Mouse (Mus musculus): ENCODE data around the gene Trpm8. TPM values are rescaled to one million over a fixed set of nuclear protein-coding genes. Genes with fewer than 3 reads are reported as not detected.

The Trpm8 gene
- polyA plus RNA-seq, 1 experiment from 2014 or later, result not detected

- H3K4me3 ChIP-seq (ENCODE audit: low read depth, low read length), result no peak overlapping the region
Measured at GRCm38 (mm10) chr1:88422045-88422444, 144.6 kb downstream of the Trpm8 start.

GRCm38 (mm10) chr1:88422846-88423395 lies 145.5 kb downstream of the Trpm8 start:
- Histone ChIP-seq H3K4me1 (replicated peaks; ENCODE audit: control insufficient read depth, insufficient read depth, low read length) (no peaks in the 10 kb centered on the region), H3K4me2 (ENCODE audit: low read depth, low read length, severe bottlenecking) (no peak overlapping the region), H3K4me3 (ENCODE audit: low read depth, low read length) (no peak overlapping the region), H3K36me3 (ENCODE audit: control insufficient read depth, insufficient read depth, low read length) (no peaks in the 10 kb centered on the region), H3K9me3 (ENCODE audit: control insufficient read depth, low read length) (no peaks in the 10 kb centered on the region), H3K27me3 (ENCODE audit: control insufficient read depth, insufficient read depth, low read length) (no peaks in the 10 kb centered on the region), H3K27ac (ENCODE audit: low read depth, low read length) (no peak overlapping the region), H3K9ac (ENCODE audit: low read length) (no peak overlapping the region)
- WGBS, result 80% methylated on average over 7 of the region's 7 CpGs
- ATAC-seq (replicated peaks; ENCODE audit: low FRiP score) (no peak), DNase-seq (ENCODE audit: low spot score) (no peak)

More at GRCm38 (mm10) chr1:88422045-88422444, 144.6 kb downstream of the Trpm8 start:
- DNase-seq (ENCODE audit: low spot score), result no peak
- no peak overlapping the region for H3K9ac ChIP-seq (ENCODE audit: low read length)
- H3K27me3 ChIP-seq (ENCODE audit: control insufficient read depth, insufficient read depth, low read length), result no peaks in the 10 kb centered on the region
- ATAC-seq (replicated peaks; ENCODE audit: low FRiP score), result no peak
- 89% methylated on average over 10 of the region's 10 CpGs for WGBS
- H3K4me2 ChIP-seq (ENCODE audit: low read depth, low read length, severe bottlenecking), result no peak overlapping the region
- no peaks in the 10 kb centered on the region for H3K4me1 ChIP-seq (replicated peaks; ENCODE audit: control insufficient read depth, insufficient read depth, low read length)
- H3K27ac ChIP-seq (ENCODE audit: low read depth, low read length), result no peak overlapping the region
- H3K36me3 ChIP-seq (ENCODE audit: control insufficient read depth, insufficient read depth, low read length), result no peaks in the 10 kb centered on the region
- H3K9me3 ChIP-seq (ENCODE audit: control insufficient read depth, low read length), result no peaks in the 10 kb centered on the region

DNA sequence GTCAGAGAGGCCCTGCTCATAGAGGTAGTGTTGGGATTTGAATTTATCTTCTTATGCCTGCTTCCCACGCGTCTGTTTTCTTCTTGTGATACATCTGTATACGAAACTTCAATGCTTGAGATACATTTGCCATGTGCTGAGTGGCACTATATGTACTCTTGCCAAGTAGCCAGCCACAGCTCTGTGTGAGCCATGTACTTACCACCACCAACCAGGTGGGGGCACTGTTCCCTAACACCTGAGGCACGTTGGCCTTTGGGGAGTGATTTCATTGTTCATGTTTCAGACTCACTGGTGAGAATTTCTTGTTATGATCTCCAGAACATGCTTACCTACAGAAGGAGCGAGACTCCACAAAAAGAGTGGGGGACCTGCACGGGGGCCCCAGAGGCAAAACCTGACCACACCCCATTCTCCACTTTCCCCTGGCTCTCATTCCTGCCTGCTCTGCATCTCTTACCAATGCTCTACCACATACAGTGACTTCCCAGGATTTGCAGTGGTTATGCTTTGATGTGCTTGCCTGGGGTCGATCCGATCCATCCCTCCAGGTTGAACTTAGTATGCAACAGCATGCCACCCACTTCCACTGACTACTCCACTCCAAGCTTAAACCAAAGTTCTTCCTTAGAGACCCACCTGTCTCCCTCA lies 147.3 kb downstream of the Trpm8 start:
- H3K4me1 ChIP-seq (replicated peaks; ENCODE audit: control insufficient read depth, insufficient read depth, low read length), result 0 out of 2 replicates have a peak, but pooled peaks cover 2% of the 10 kb centered on the region
- DNase-seq (ENCODE audit: low spot score) (peak; percentile 92), ATAC-seq (replicated peaks; ENCODE audit: low FRiP score) (0 out of 2 replicates have a peak, but pooled peaks have one; percentile 58)
- no peaks in the 10 kb centered on the region for H3K9me3 ChIP-seq (ENCODE audit: control insufficient read depth, low read length)
- H3K36me3 ChIP-seq (ENCODE audit: control insufficient read depth, insufficient read depth, low read length), result no peaks in the 10 kb centered on the region
- H3K4me2 ChIP-seq (ENCODE audit: low read depth, low read length, severe bottlenecking), result no peak overlapping the region
- H3K4me3 ChIP-seq (ENCODE audit: low read depth, low read length), result no peak overlapping the region
- WGBS, result 26% methylated on average over 8 of the region's 8 CpGs
- H3K9ac ChIP-seq (ENCODE audit: low read length), result no peak overlapping the region
- H3K27ac ChIP-seq (ENCODE audit: low read depth, low read length), result no peak overlapping the region
- no peaks in the 10 kb centered on the region for H3K27me3 ChIP-seq (ENCODE audit: control insufficient read depth, insufficient read depth, low read length)

DNA sequence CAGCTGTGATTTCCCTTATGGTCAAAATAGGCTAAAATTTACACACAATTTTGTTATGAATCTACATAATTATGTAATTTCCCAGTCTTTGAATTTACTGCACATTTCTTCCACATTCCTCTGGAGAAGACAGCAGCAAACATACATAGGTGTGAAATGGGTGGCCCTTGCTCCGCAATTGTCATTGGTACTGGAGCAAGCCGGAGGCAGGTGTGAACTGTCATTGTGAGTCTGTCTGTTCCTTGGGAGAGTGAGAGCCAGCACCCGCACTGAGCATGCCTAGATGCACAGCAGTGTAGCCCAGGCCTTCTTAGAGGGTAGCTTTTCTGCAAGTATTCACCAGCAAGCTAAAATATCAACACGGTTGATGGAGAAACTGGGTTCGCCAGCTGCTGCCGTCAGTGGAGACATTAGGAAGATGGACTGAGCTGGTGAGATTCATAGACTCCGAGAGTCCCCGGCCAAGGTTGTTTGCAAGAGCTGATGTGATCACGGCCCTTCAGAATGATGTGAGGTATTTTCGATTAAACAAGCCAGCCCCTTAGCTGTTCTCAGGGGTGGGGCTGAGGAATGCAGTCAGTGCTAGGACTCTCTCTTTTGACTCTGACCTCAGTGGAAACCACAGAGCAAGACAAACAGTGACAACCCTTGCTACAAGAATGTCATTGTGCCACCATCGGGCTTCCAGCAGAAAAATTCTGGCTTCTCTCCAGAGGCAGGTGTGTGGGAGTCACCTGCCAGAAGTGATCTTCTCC lies 150.7 kb downstream of the Trpm8 start:
- Histone ChIP-seq H3K27me3 (ENCODE audit: control insufficient read depth, insufficient read depth, low read length) (no peaks in the 10 kb centered on the region), H3K4me1 (replicated peaks; ENCODE audit: control insufficient read depth, insufficient read depth, low read length) (0 out of 2 replicates have a peak, but pooled peaks cover 2% of the 10 kb centered on the region), H3K9ac (ENCODE audit: low read length) (no peak overlapping the region), H3K36me3 (ENCODE audit: control insufficient read depth, insufficient read depth, low read length) (no peaks in the 10 kb centered on the region), H3K9me3 (ENCODE audit: control insufficient read depth, low read length) (no peaks in the 10 kb centered on the region), H3K4me3 (ENCODE audit: low read depth, low read length) (no peak overlapping the region), H3K27ac (ENCODE audit: low read depth, low read length) (no peak overlapping the region), H3K4me2 (ENCODE audit: low read depth, low read length, severe bottlenecking) (no peak overlapping the region)
- DNase-seq (ENCODE audit: low spot score) (no peak), ATAC-seq (replicated peaks; ENCODE audit: low FRiP score) (no peak)
- WGBS, result 85% methylated on average over 11 of the region's 11 CpGs

GRCm38 (mm10) chr1:88429413-88429812 lies 152.0 kb downstream of the Trpm8 start:
- WGBS, result 75% methylated on average over 1 of the region's 1 CpGs
- Histone ChIP-seq H3K4me2 (ENCODE audit: low read depth, low read length, severe bottlenecking) (no peak overlapping the region), H3K27me3 (ENCODE audit: control insufficient read depth, insufficient read depth, low read length) (no peaks in the 10 kb centered on the region), H3K9me3 (ENCODE audit: control insufficient read depth, low read length) (no peaks in the 10 kb centered on the region), H3K36me3 (ENCODE audit: control insufficient read depth, insufficient read depth, low read length) (no peaks in the 10 kb centered on the region), H3K4me1 (replicated peaks; ENCODE audit: control insufficient read depth, insufficient read depth, low read length) (0 out of 2 replicates have a peak, but pooled peaks cover 2% of the 10 kb centered on the region), H3K27ac (ENCODE audit: low read depth, low read length) (no peak overlapping the region), H3K4me3 (ENCODE audit: low read depth, low read length) (no peak overlapping the region), H3K9ac (ENCODE audit: low read length) (no peak overlapping the region)
- DNase-seq (ENCODE audit: low spot score), result no peak
- ATAC-seq (replicated peaks; ENCODE audit: low FRiP score), result no peak

- Histone ChIP-seq H3K36me3 (ENCODE audit: control insufficient read depth, insufficient read depth, low read length) (no peaks in the 10 kb centered on the region), H3K4me2 (ENCODE audit: low read depth, low read length, severe bottlenecking) (no peak overlapping the region), H3K4me1 (replicated peaks; ENCODE audit: control insufficient read depth, insufficient read depth, low read length) (0 out of 2 replicates have a peak, but pooled peaks cover 2% of the 10 kb centered on the region), H3K9me3 (ENCODE audit: control insufficient read depth, low read length) (no peaks in the 10 kb centered on the region), H3K4me3 (ENCODE audit: low read depth, low read length) (no peak overlapping the region), H3K27ac (ENCODE audit: low read depth, low read length) (no peak overlapping the region), H3K27me3 (ENCODE audit: control insufficient read depth, insufficient read depth, low read length) (no peaks in the 10 kb centered on the region), H3K9ac (ENCODE audit: low read length) (no peak overlapping the region)
- DNase-seq (ENCODE audit: low spot score) (no peak), ATAC-seq (replicated peaks; ENCODE audit: low FRiP score) (no peak)
- WGBS, result 82% methylated on average over 4 of the region's 4 CpGs
Measured at GRCm38 (mm10) chr1:88431262-88431661, 153.8 kb downstream of the Trpm8 start.

DNA sequence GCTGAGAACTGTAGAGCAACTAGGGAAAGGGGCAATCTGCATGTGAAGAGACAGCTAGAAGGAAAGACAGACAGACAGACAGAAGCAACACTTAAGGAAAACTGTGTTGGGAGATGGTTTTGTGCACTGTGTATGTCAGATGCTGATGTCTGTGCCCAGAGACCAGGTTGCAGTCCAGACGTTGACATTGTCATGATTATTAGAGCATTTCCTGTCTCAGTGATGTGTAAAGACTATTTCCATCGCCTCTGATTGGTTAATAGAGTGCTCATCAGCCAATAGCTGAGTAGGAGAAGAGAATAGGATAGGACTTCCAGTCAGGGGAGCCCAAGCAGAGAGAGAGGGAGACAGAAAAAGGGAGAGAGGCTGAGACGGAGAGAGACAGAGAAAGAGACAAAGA lies 155.1 kb downstream of the Trpm8 start:
- ATAC-seq (replicated peaks; ENCODE audit: low FRiP score) (no peak), DNase-seq (ENCODE audit: low spot score) (no peak)
- H3K9ac ChIP-seq (ENCODE audit: low read length), result no peak overlapping the region
- no peaks in the 10 kb centered on the region for H3K36me3 ChIP-seq (ENCODE audit: control insufficient read depth, insufficient read depth, low read length)
- H3K9me3 ChIP-seq (ENCODE audit: control insufficient read depth, low read length), result no peaks in the 10 kb centered on the region
- no peak overlapping the region for H3K4me3 ChIP-seq (ENCODE audit: low read depth, low read length)
- no peak overlapping the region for H3K27ac ChIP-seq (ENCODE audit: low read depth, low read length)
- 62% methylated on average over 3 of the region's 3 CpGs for WGBS
- H3K4me1 ChIP-seq (replicated peaks; ENCODE audit: control insufficient read depth, insufficient read depth, low read length), result 0 out of 2 replicates have a peak, but pooled peaks cover 2% of the 10 kb centered on the region
- no peaks in the 10 kb centered on the region for H3K27me3 ChIP-seq (ENCODE audit: control insufficient read depth, insufficient read depth, low read length)
- no peak overlapping the region for H3K4me2 ChIP-seq (ENCODE audit: low read depth, low read length, severe bottlenecking)

- 0 out of 2 replicates have a peak, but pooled peaks cover 2% of the 10 kb centered on the region for H3K4me1 ChIP-seq (replicated peaks; ENCODE audit: control insufficient read depth, insufficient read depth, low read length)
- 50% methylated on average over 6 of the region's 6 CpGs for WGBS
- no peak for ATAC-seq (replicated peaks; ENCODE audit: low FRiP score)
- no peak overlapping the region for H3K27ac ChIP-seq (ENCODE audit: low read depth, low read length)
- H3K9ac ChIP-seq (ENCODE audit: low read length), result no peak overlapping the region
- DNase-seq (ENCODE audit: low spot score), result no peak
- H3K4me3 ChIP-seq (ENCODE audit: low read depth, low read length), result no peak overlapping the region
- H3K9me3 ChIP-seq (ENCODE audit: control insufficient read depth, low read length), result no peaks in the 10 kb centered on the region
- no peaks in the 10 kb centered on the region for H3K27me3 ChIP-seq (ENCODE audit: control insufficient read depth, insufficient read depth, low read length)
- H3K4me2 ChIP-seq (ENCODE audit: low read depth, low read length, severe bottlenecking), result no peak overlapping the region
- no peaks in the 10 kb centered on the region for H3K36me3 ChIP-seq (ENCODE audit: control insufficient read depth, insufficient read depth, low read length)
Measured at GRCm38 (mm10) chr1:88433096-88433883, 155.8 kb downstream of the Trpm8 start.

Measured in forebrain, embryonic 11.5 days (tissue).